Mouse (Mus musculus) hindbrain, embryonic 10.5 days (tissue): ENCODE measurements around the gene Acvrl1. TPM values are rescaled to one million over a fixed set of nuclear protein-coding genes. Genes with fewer than 3 reads are reported as not detected.
"Not testable (repeated sequence)": the region's sequence is repeated elsewhere in the genome, so short reads cannot be mapped to it uniquely, and the experiment has no call there.

Source experiments
- DNase-seq: peaks from one replicate; pipeline ENCODE4 v3.0.0-alpha.2; 2017; ENCODE audit warnings: low spot score
- H3K27ac ChIP-seq: fragments of 300-500 bp; sonication (generic); 2 replicates; pipeline ENCODE4 v1.5.1; 2016; ENCODE audit warnings: mild to moderate bottlenecking, moderate library complexity
- H3K27me3 ChIP-seq: fragments of 300-500 bp; sonication (generic); 2 replicates; pipeline ENCODE4 v1.6.1; 2016; ENCODE audit warnings: mild to moderate bottlenecking; ENCODE audit not compliant: poor library complexity, insufficient read depth, severe bottlenecking
- H3K36me3 ChIP-seq: fragments of 300-500 bp; sonication (generic); 2 replicates; pipeline ENCODE4 v1.6.1; 2016; ENCODE audit warnings: mild to moderate bottlenecking, moderate library complexity
- H3K4me1 ChIP-seq: fragments of 300-500 bp; sonication (generic); replicated peaks from 2 replicates; pipeline ENCODE4 v1.6.1; 2016; ENCODE audit warnings: mild to moderate bottlenecking
- H3K4me3 ChIP-seq: fragments of 300-500 bp; sonication (generic); 2 replicates; pipeline ENCODE4 v1.5.1; 2016; ENCODE audit warnings: mild to moderate bottlenecking, moderate library complexity
- H3K9me3 ChIP-seq: fragments of 300-500 bp; sonication (generic); 2 replicates; pipeline ENCODE4 v1.6.1; 2016; ENCODE audit warnings: mild to moderate bottlenecking, moderate library complexity
- WGBS: fragments of 180-500 bp; shearing (Covaris S2); methylation state at CpG from one replicate; pipeline ENCODE4 v1.1.7; 2016; 5-methylcytosine and 5-hydroxymethylcytosine counted together
- polyA plus RNA-seq: library from polyadenylated mRNA; unstranded; fragments of >200 nt; fragmentation: Nextera tagmentation; extraction: Ambion mirVana; gene quantifications from 2 replicates; pipeline ENCODE4 v1.2.1, GENCODE M21; 2016

Acvrl1 gene
- polyA plus RNA-seq, 1 experiment from 2014 or later, result 10.8 TPM

DNA sequence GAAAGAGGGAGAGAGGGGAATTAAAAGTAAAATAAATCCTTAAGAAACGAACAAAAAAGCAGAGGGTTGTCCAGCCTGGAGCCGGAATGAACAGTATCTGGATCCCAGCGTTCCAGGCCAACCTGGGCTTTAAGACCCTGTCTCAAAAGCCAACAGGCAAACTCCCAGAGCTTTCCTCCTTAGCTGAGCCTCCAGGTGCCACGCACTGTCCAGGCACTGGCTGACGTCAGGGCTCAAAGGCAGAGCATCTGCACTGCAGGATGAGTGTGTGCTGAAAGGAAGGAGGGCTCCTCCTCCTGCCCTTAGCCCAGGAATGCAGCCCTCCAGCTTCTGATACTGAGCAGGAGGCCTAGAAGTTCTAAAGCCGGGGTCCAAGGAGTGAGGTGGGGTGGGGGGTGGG is 34.3 kb upstream of the Acvrl1 start:
- Histone ChIP-seq H3K4me3 (no peak overlapping the region), H3K36me3 (no peaks in the 10 kb centered on the region), H3K9me3 (no peaks in the 10 kb centered on the region), H3K27ac (peak overlapping the region; percentile 89), H3K4me1 (peaks cover 81% of the 10 kb centered on the region), H3K27me3 (peaks cover 37% of the 10 kb centered on the region)
- DNase-seq, result no peak
- 36% methylated on average over 6 of the region's 6 CpGs for WGBS

DNA sequence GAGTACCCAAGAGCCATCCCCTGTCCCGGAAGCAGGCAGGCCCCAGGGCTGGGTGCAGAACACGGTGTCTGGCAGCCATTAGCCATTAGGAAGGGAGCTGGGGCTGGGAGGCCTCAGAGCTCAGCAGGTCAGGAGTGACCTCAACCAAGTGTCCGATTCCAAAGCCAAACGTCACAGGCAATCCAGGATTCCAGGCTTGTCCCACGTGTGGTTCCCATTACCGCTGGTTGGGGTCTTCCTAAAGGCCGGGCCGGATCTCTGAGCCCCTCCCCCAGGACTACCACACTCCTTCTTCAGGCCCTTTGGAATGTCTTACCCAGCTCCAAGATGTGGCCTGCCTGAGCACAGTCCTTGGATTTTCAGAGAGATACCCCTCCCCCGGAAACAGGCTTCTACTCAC is 33.3 kb upstream of the Acvrl1 start:
- 46% methylated on average over 9 of the region's 9 CpGs for WGBS
- Histone ChIP-seq H3K36me3 (no peaks in the 10 kb centered on the region), H3K4me3 (no peak overlapping the region), H3K27ac (peak overlapping the region; percentile 89), H3K4me1 (peaks cover 84% of the 10 kb centered on the region), H3K27me3 (peaks cover 43% of the 10 kb centered on the region), H3K9me3 (no peaks in the 10 kb centered on the region)
- peak; percentile 74 for DNase-seq

DNA sequence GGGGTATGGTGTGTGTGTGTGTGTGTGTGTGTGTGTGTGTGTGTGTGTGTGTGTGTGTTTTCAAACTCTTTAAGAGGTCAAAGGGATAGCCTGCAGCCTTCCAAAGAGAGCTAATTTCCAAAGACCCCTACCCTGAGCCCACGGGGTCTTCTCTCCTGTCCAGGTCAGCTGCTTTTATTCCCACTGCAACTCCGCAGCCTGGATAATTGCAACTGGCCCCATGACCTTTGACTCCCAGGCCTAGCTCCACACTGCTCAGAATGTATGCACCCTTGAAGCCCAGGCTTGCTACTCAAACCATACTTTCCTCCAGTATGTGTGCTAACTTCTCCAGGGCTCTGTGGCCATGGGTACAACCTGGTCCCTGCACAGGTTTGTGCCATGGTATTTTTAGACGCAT is 32.9 kb upstream of the Acvrl1 start:
- peak overlapping the region; percentile 89 for H3K27ac ChIP-seq
- H3K27me3 ChIP-seq, result peaks cover 43% of the 10 kb centered on the region
- peaks cover 82% of the 10 kb centered on the region for H3K4me1 ChIP-seq
- 33% methylated on average over 3 of the region's 3 CpGs for WGBS
- H3K36me3 ChIP-seq, result no peaks in the 10 kb centered on the region
- DNase-seq, result peak; percentile 60
- H3K9me3 ChIP-seq, result no peaks in the 10 kb centered on the region
- H3K4me3 ChIP-seq, result no peak overlapping the region

DNA sequence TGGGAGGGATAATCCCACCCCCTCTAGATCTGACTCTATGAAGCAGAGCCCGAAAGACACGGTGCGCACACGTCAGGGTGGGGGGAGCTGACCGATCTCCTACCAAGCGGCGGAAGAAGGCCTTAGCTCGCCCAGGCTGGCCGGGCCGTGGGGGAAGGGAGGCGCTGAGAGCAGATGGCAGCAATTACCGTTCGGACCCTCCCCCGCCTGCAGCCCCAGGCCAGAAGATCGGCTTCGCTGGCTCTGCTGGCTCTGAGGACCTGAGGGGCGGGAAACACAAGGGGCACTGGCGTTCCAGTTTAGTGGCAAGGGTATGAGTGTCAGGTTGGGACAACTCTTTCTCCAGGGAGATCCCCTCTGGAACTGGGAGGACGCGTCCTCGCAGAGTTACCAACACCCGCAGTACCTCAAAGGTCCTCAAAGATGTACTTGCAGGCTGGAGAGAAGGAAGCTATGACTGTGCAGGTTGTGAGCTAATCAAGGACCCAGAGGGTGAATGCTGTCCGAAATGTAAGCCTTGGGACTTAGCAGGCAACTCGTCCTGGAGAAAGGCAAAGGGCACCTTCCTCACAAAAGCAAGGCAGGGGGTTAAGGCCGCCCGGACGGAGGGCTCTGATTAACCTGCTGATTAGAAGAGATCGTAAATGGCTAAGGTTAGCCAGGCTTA is 30.2 kb upstream of the Acvrl1 start:
- H3K9me3 ChIP-seq, result no peaks in the 10 kb centered on the region
- peak; percentile 89 for DNase-seq
- no peaks in the 10 kb centered on the region for H3K36me3 ChIP-seq
- WGBS, result 1% methylated on average over 28 of the region's 28 CpGs
- peaks cover 39% of the 10 kb centered on the region for H3K27me3 ChIP-seq
- H3K4me1 ChIP-seq, result peaks cover 81% of the 10 kb centered on the region
- peak overlapping the region; percentile 87 for H3K27ac ChIP-seq
- peak overlapping the region; percentile 38 for H3K4me3 ChIP-seq

DNA sequence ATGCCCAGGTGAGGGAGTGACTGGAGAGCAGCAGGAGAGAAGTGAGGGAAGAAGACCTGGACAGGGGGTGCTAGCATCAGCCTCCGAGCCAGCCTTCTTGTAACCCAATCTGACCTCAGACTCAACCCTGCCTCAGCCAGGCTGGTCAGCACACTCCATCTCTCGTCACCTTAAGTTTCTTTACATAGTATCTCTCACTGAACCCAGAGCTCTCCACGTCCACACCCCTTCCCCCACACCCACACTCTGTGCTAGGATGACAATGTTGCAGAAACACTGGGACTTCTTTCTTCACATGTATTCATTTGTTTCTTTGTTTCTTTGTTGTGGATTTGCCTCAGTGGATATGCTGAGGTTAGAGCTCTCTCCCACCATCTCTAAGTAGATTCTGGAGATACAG is 27.3 kb upstream of the Acvrl1 start:
- Histone ChIP-seq H3K27ac (peak overlapping the region; percentile 64; the same call in 1 of the 2 replicates), H3K36me3 (no peaks in the 10 kb centered on the region), H3K27me3 (peaks cover 26% of the 10 kb centered on the region), H3K4me1 (peaks cover 75% of the 10 kb centered on the region), H3K4me3 (no peak overlapping the region), H3K9me3 (no peaks in the 10 kb centered on the region)
- DNase-seq, result no peak
- WGBS, result 80% methylated on average over 3 of the region's 3 CpGs

DNA sequence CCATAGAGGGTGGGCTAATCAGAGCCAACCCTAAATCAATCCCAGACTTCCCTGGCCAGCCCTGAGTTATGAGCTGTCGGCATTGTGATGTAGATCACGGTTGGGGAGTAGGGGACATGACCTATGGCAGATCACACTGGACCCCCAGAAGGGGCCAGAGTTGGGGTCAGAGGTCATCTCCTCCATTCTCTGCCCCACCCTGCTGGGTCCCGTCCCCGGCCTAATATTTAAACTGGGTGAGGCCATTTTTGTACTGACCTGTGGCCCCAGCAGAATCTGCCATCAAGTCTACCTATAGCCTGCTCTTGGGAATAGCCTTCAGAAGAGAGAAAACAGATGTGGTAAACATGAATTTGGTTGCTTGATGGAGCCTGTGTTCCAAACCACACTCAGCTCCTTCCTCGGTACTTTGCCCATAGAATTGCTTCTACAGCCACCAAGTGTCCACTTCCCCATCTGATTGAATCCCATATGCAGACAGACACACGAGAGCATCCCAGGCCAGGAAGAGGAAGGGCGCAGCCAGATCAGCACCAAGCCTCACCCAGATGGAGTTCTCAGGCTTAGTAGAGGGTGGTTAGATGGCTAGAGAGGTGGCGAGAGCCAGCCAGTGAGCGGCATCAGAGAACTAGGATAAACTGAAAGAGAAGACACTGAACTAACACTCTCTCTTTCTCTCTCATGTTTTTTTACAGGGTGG is 24.6 kb upstream of the Acvrl1 start:
- Histone ChIP-seq H3K4me3 (no peak overlapping the region), H3K4me1 (peaks cover 49% of the 10 kb centered on the region), H3K27me3 (peaks cover 13% of the 10 kb centered on the region), H3K27ac (peak overlapping the region; percentile 10; the same call in 1 of the 2 replicates), H3K9me3 (0 out of 2 replicates have a peak, but pooled peaks cover 3% of the 10 kb centered on the region), H3K36me3 (no peaks in the 10 kb centered on the region)
- DNase-seq, result no peak
- WGBS, result 65% methylated on average over 9 of the region's 9 CpGs

DNA sequence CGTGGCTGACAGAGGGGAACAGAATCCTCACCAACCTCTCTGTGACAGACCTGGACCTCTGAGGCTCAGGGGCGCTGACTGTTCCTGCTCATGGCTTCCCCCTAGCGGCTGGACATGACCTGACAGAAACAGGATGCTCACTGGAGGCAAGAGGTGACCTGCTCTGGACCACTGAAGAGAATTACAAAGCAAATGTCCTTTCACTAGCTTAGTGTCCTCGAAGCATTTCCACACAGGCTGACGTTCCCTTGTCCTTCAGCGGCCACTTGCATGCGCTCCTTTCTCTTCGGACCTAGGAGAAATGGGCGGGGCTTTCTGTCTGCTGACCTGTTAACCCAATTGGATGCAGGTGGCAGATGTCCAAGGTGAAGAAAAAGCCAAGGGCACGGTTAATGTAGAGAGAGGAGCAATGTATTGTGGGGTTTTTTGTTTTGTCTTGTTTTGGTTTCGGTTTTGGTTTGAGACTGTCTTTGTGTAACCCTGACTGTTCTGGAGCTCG is 22.8 kb upstream of the Acvrl1 start:
- peak; percentile 86 for DNase-seq
- Histone ChIP-seq H3K36me3 (no peaks in the 10 kb centered on the region), H3K4me1 (peaks cover 41% of the 10 kb centered on the region), H3K27me3 (peaks cover 9% of the 10 kb centered on the region; the same call in 1 of the 2 replicates), H3K9me3 (0 out of 2 replicates have a peak, but pooled peaks cover 3% of the 10 kb centered on the region), H3K4me3 (0 out of 2 replicates have a peak overlapping the region, but pooled peaks have one; percentile 6), H3K27ac (no peak overlapping the region)
- WGBS, result 17% methylated on average over 12 of the region's 12 CpGs

DNA sequence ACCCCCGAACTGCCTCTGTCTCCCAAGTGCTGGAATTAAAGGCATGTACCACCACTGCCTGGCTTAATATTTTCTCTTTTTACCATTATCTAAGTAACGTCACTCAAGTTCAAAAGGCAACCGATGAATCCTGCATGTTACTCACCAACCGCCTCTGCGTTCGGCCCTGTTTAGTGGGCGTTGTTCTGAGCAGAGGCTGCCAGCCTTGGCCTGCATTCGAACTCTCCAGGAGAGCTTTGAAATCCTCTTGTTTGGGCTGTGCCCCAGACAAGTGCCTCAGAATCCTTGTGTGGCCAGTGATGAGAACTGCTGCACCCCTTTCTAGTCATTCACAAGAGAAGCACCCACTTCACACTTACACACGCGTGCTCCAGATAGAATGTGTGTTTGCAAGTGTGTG is 22.3 kb upstream of the Acvrl1 start:
- H3K4me1 ChIP-seq, result peaks cover 41% of the 10 kb centered on the region
- H3K36me3 ChIP-seq, result no peaks in the 10 kb centered on the region
- H3K4me3 ChIP-seq, result no peak overlapping the region
- no peak for DNase-seq
- WGBS, result 90% methylated on average over 10 of the region's 10 CpGs
- no peak overlapping the region for H3K27ac ChIP-seq
- H3K27me3 ChIP-seq, result peaks cover 12% of the 10 kb centered on the region; the same call in 1 of the 2 replicates
- H3K9me3 ChIP-seq, result 0 out of 2 replicates have a peak, but pooled peaks cover 3% of the 10 kb centered on the region

DNA sequence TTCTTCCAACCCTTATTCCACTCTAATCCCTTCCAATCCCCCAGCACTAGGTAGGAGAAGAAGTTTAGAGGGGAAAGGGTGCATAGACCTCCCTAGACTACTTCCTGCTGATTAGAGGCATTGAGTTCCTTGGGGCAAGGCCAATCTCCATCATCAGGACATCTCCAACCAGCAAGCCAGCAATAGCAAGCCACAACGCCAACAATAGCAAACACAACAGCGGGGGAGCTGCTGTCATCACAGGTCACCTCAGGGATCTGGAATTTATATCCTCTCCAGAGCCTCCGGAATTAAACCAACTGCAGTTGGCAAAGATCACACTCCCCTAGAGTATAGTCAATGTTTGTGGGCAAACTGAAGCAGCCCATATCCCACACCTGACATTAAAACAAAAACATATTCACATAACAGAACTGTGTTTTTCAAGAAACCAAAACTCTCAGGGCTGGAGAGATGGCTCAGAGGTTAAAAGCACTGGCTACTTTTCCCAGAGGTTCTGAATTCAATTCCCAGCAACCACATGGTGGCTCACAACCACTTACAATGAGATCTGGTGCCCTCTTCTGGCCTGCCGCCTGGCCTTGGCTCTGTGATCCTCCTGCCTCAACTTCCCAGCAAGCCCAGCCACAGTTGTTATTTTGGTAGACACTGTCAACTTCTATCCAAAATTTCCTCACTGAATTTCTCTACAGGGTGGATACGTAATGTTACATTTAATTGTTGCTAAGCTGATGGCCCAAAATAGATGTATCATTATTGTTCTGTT is 20.2 kb upstream of the Acvrl1 start:
- Histone ChIP-seq H3K27me3 (peaks cover 14% of the 10 kb centered on the region; the same call in 1 of the 2 replicates), H3K4me1 (peaks cover 24% of the 10 kb centered on the region), H3K36me3 (no peaks in the 10 kb centered on the region), H3K9me3 (0 out of 2 replicates have a peak, but pooled peaks cover 3% of the 10 kb centered on the region), H3K4me3 (no peak overlapping the region), H3K27ac (no peak overlapping the region)
- no peak for DNase-seq
- WGBS, result 88% methylated on average over 5 of the region's 5 CpGs

DNA sequence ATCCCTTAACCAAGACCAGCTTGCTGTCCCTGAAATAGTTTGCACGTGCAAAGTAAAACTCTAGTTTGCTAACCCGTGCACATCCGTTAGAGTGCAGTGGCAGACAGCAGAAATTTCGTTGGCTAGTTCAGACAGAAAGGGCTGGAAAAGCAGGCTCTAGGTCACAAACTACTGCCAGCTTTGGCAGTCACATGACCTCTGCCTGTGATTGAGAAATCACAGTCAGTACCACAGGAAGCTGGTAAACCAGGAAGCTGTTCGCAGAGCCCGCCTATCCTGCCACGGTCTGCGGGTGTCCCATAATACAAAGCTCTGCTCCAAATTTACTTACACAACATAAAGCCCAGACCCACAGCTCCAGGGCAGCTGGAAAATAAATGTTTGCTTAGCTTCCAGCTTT is 15.1 kb upstream of the Acvrl1 start:
- H3K27me3 ChIP-seq, result peaks cover 18% of the 10 kb centered on the region
- H3K4me1 ChIP-seq, result 0 out of 2 replicates have a peak, but pooled peaks cover 3% of the 10 kb centered on the region
- no peak overlapping the region for H3K27ac ChIP-seq
- WGBS, result 80% methylated on average over 8 of the region's 8 CpGs
- H3K4me3 ChIP-seq, result no peak overlapping the region
- H3K36me3 ChIP-seq, result no peaks in the 10 kb centered on the region
- DNase-seq, result no peak
- no peaks in the 10 kb centered on the region for H3K9me3 ChIP-seq

DNA sequence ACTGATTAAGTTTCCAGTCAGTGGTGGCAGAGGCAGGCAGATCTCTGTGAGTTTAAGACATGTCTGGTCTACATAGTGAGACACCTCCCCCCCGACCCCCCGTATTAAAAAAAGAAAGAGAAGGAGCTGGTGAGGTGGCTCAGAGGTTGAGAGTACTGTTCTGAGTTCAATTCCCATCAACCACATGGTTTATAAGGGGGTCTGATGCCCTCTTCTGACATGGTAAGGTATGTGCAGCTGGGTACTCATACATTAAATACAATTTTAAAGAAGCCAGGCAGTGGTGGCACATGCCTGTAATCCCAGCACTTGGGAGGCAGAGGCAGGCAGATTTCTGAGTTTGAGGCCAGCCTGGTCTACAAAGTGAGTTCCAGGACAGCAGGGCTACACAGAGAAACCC is 14.5 kb upstream of the Acvrl1 start:
- not testable (repeated sequence) for H3K9me3 ChIP-seq, H3K4me3 ChIP-seq, H3K27ac ChIP-seq, DNase-seq, H3K36me3 ChIP-seq, H3K4me1 ChIP-seq
- 94% methylated on average over 2 of the region's 2 CpGs for WGBS
- peaks cover 18% of the 10 kb centered on the region for H3K27me3 ChIP-seq

DNA sequence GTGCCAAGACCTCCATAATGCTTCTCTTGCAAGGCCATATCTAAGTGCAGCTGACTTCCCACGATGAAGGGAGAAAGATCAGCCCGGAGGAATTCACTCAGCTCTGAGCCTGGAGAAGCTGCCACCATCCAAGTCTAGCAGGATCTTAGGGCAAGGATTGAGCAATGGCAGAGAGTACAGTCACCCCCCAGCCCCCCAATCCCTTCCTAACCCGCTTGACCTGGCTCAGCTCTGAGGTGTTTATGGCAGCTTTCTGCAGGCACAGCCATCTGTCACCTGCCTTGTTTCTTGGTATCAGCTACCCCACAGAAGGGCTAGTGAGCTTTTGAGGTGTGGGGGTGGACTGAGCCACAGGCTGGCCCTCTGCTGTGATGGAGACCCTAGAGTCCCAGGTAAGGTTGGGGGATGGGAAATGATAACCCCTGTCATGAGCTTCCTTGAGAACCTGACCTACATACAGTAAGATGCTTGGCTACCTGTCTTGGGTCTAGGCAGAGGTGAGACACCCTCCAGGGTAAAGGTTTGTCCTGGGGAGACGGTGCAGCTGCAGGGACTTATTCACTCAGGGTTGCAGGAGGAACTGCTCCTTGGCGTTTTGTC is 12.7 kb upstream of the Acvrl1 start, which contains the start of gene Ankrd33:
Gene Ankrd33, plus strand, starts transcription at position 245 of the 600 bp plus-strand sequence.
- Histone ChIP-seq H3K27ac (no peak within 1 kb of the TSS), H3K9me3 (no peaks in the 10 kb centered on the region), H3K36me3 (no peaks in the 10 kb centered on the region), H3K4me1 (peaks cover 18% of the 10 kb centered on the region), H3K4me3 (no peak within 1 kb of the TSS), H3K27me3 (peaks cover 13% of the 10 kb centered on the region)
- no peak for DNase-seq
- 78% methylated on average over 5 of the region's 5 CpGs for WGBS
